Mouse (Mus musculus): ENCODE data around the gene Sox9.

DNA sequence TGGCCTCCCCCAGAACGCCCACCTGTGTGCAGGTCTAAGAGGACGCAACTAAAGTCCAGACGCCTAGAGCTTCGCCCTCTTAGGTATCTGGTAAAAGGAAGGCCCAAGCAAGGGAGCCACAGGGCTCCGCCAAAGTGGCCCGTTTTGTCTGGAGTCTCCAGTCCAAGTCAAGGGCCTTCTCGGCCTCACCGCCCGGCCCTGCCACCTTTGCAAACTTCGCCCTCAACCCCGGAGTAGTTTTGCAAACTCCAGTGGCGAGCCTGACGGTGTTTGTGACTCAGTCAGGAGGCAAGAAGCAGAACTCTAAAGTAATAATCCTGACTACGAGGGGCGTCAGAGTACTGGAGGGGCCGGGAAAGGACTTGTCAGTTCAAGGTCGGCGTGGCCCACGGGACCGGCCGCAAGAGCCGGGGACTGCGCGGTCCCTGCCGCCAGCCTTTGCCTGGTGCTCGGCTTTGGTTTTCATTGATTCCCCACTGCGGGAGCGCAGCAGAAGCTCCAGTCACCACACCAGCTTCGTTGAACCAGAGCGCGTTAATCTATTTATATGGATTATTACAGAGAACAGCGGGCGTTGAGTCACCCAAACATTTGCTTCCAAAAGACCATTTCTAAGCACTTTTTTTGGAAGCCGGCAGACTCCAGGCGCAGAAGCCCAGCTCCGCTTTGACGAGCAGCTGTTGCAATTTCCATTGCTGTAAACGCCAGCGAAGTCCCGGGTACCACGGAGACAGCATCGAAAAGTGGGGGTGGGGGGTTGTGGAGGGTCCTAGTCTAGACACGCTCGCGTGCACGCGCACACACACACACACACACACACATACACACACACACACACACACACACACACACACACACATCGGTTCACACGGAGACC is 751 bp upstream of the Sox9 start:
- TF ChIP-seq POLR2A (IDR thresholded peaks at IDR 0.05; ENCODE audit: low read depth, low read length) (no peak), CTCF (IDR thresholded peaks at IDR 0.05; ENCODE audit: extremely low read depth, insufficient read length, insufficient replicate concordance, low read depth, low read length) (no peak)
